Mouse (Mus musculus) cortical plate, adult 2 months (tissue): ENCODE data around the gene Phf3. TPM values are rescaled to one million over a fixed set of nuclear protein-coding genes. Genes with fewer than 3 reads are reported as not detected.

Experiments
- H3K27ac ChIP-seq: fragments of 200-500 bp; 2 replicates; pipeline ENCODE4 v1.5.1; 2012; ENCODE audit warnings: low read length, control low read depth, inconsistent platforms; ENCODE audit not compliant: insufficient read depth
- H3K4me1 ChIP-seq: fragments of 200-500 bp; 2 replicates; pipeline ENCODE4 v1.6.1; 2011; ENCODE audit warnings: low read length; ENCODE audit not compliant: control insufficient read depth, insufficient read depth
- H3K4me3 ChIP-seq: fragments of 200-500 bp; 2 replicates; pipeline ENCODE4 v1.5.1; 2011; ENCODE audit warnings: mild to moderate bottlenecking, low read length, control low read depth; ENCODE audit not compliant: insufficient read depth
- CTCF ChIP-seq: fragments of 200-500 bp; IDR thresholded peaks from 2 replicates; pipeline ENCODE4 v1.5.1; 2011; ENCODE audit warnings: mild to moderate bottlenecking, control low read depth, low read length; ENCODE audit not compliant: insufficient read depth; ENCODE audit errors: extremely low read depth
- POLR2A ChIP-seq: fragments of 200-500 bp; IDR thresholded peaks from 2 replicates; pipeline ENCODE4 v1.6.1; 2011; ENCODE audit warnings: mild to moderate bottlenecking, low read length, control low read depth; ENCODE audit not compliant: insufficient read depth; ENCODE audit errors: extremely low read depth
- polyA plus RNA-seq: library from polyadenylated mRNA; depleted of rRNA; stranded (reverse); fragments of >200 nt; gene quantifications from 2 replicates; pipeline ENCODE4 v1.2.3, GENCODE M21; 2012

The Phf3 gene
- polyA plus RNA-seq, 1 experiment: 44.8 TPM

- Histone ChIP-seq H3K4me3 (no peak overlapping the region), H3K27ac (no peak overlapping the region), H3K4me1 (peaks cover 6% of the 10 kb centered on the region)
- TF ChIP-seq CTCF (no peak), POLR2A (no peak)
Observed at GRCm38 (mm10) chr1:30835512-30835911, 38.2 kb downstream of the Phf3 start.

DNA sequence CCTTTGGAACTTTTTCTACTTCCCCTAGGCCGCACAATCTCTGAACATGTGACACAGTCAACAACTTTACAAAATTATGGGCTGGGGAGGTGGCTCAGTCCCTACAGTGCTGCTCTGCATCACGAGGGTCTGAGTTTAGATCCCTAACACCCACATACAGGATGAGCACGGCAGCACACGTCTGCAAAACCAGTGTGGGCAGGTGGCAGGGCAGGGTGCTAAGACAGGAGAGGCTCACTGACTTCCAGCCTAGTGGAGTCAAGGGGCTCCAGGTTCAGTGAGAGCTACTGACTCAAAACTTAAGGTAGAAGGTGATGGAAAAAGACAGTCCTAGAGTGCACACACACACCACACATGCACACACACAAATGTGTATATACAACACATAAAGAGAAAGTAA, 40.9 kb downstream of the Phf3 start:
- Histone ChIP-seq H3K4me1 (peaks cover 6% of the 10 kb centered on the region), H3K27ac (no peak overlapping the region), H3K4me3 (no peak overlapping the region)
- TF ChIP-seq POLR2A (no peak), CTCF (no peak)

DNA sequence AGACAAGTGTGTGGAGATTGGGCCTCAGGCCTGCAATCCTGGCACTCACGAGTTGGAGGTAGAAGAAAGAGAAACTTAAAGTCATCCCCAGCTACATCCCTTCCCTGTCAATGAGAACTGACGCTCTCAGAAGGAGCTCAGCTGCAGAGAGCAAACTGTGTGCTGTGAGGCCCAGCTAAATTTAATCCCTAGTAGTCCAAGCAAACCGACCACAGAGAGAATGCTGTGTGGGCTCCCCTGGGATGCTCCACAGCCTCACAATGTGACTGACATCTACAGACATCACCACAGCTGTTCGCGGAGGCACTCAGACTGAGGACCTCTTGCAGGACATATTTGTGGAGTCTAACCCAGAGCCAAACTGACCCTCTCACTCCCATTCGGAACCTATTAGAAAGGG, 54.3 kb downstream of the Phf3 start:
- H3K4me3 ChIP-seq: no peak overlapping the region
- peaks cover 2% of the 10 kb centered on the region; the same call in 1 of the 2 replicates for H3K4me1 ChIP-seq
- TF ChIP-seq POLR2A (no peak), CTCF (no peak)
- H3K27ac ChIP-seq: no peak overlapping the region

DNA sequence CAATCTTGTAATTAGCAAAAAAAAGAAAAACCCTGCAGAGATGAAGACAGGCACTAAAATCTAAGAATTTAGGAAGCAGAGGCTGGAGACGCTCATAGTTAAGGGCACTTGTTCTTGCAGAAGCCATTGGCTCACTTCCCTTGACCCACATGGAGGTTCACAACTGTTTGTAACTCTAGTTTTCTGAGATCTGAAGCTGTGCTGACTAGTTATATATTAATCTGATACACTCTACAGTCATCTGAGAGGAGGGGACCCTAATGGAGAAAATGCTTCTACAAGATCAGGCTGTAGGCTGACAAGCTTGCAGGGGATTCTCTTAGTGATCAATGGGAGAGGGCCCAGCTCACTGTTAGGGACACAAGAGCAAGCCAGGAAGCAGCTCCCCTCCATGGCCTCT, 58.1 kb downstream of the Phf3 start:
- no peak for TF ChIP-seq CTCF
- TF ChIP-seq POLR2A: no peak

DNA sequence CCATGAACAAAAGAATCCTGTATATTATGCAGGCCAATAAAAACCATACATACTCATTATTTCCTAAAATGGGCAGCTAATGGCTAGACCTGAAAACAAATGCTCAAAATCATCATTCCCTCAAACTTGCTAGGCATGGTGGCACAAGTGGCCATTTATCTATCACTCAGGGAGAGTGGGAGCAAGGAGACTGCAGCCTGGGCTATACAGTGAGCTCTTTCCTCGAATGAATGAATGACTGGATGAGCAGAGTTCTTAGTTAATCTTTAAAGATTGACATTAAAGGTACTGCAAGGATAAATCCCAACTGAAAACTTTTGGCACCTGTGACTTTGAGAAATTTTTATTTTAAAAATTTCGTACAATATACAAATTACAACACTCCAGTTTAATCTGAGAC, 58.7 kb downstream of the Phf3 start:
- Histone ChIP-seq H3K4me3 (no peak overlapping the region), H3K27ac (no peak overlapping the region), H3K4me1 (peaks cover 2% of the 10 kb centered on the region; the same call in 1 of the 2 replicates)
- no peak for TF ChIP-seq CTCF
- no peak for TF ChIP-seq POLR2A

More for the DNA sequence above, 58.1 kb downstream of the Phf3 start:
- Histone ChIP-seq H3K4me3 (no peak overlapping the region), H3K27ac (no peak overlapping the region), H3K4me1 (peaks cover 2% of the 10 kb centered on the region; the same call in 1 of the 2 replicates)

DNA sequence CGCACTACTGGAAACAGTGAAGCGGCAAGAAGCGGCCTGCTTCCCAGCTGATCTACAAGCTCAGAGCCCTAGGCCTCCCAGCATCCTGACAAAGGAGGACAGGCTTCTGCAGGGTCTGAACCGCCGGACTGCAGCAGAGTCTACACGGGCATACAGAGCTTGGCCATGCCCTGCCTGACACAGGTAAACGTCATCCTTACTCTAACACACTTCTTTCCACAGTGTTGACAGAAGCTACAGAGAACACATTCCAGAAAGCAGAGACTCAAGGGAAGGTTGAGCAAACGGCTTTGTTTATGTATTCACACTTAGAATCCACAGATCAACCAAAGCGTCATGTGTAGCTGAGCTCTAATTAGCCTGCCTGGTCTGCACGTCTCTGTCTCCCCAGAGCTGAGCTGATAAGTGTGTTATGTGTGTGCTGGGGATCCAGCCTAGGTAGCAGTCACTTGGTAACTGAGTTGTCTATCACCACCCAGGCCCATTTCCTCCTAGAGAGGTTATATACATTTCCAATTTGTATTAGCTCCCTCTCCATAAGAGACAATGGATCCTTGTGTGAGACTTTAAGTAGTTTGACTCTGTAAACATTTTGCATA, 65.5 kb downstream of the Phf3 start:
- no peaks in the 10 kb centered on the region for H3K4me1 ChIP-seq
- H3K4me3 ChIP-seq: no peak overlapping the region
- no peak overlapping the region for H3K27ac ChIP-seq
- TF ChIP-seq CTCF (no peak), POLR2A (no peak)

DNA sequence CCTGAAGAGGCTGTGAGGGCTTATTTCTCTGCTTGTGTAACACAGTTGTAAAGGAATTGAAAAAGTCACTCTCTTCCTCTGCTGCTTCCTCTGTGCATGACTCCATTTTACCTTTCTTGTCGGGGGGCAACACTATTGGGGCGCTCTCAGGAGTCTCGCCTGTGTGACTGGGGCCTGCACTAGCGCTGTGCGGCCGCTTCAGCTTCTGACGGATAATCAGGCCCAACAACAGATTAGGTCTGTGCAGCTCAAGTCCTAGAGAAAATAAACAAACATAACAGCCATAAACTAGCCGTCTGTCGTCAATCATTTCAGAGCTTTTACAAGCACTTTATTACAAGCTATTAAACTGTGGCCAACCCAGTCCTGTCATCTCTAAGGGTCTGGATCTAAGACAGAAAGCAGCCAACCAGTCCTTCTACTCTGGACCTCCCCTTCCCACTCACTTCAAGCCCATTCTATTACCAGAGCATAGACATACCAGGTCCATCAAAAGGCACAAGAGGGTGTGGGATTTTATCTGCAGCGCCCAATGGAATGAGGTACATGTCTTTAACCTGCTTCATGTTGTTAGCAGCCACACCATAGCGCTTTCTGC, 67.9 kb downstream of the Phf3 start:
- H3K4me1 ChIP-seq: no peaks in the 10 kb centered on the region
- no peak for TF ChIP-seq CTCF
- TF ChIP-seq POLR2A: no peak
- no peak overlapping the region for H3K27ac ChIP-seq
- H3K4me3 ChIP-seq: no peak overlapping the region

DNA sequence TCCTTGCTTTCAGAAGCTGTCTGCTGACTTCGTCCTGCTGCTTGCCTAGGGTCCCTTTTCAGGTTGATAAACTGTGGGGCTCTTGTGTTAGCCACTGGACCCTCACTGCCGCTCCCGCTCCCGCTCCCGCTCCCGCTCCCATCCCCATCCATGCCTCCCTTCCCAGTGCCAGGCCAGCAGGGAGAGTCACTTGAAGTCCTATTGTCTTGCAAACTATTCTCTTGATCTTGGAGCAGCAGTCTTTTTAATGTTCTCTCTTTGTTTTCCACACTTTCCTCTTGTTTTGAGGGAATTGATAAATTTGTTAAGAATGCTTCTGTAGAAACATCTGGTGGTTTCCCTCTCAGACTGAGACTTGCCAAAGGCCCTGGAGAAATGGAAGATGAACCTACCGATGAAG, 68.8 kb downstream of the Phf3 start:
- TF ChIP-seq CTCF (no peak), POLR2A (no peak)
- Histone ChIP-seq H3K27ac (no peak overlapping the region), H3K4me3 (no peak overlapping the region), H3K4me1 (0 out of 2 replicates have a peak, but pooled peaks cover 1% of the 10 kb centered on the region)

DNA sequence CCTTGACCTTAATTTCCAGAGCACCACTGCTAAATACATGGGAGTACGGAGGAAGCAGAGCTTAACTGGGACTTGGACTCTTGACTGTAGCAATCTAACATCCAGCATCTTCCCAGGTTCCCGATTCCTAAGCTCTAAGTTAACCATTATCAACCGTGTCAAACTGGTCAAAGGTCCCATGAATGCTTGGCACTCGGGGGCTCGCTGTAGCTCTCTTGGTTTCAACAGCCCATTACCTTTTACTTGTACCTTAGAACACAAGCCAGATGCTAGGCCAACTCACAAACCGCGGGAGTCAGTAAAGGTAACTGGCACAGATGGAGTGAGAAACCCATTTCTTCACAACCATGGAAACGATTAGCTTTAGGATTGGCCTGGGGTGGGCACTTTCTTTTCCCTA, 71.8 kb downstream of the Phf3 start:
- Histone ChIP-seq H3K4me3 (no peak overlapping the region), H3K4me1 (0 out of 2 replicates have a peak, but pooled peaks cover 1% of the 10 kb centered on the region), H3K27ac (no peak overlapping the region)
- no peak for TF ChIP-seq POLR2A
- TF ChIP-seq CTCF: no peak

- Histone ChIP-seq H3K4me1 (0 out of 2 replicates have a peak, but pooled peaks cover 1% of the 10 kb centered on the region), H3K27ac (no peak overlapping the region), H3K4me3 (no peak overlapping the region)
- TF ChIP-seq POLR2A (no peak), CTCF (no peak)
Observed at GRCm38 (mm10) chr1:30799277-30799834, 74.4 kb downstream of the Phf3 start.
